In the genomic region with DNA sequence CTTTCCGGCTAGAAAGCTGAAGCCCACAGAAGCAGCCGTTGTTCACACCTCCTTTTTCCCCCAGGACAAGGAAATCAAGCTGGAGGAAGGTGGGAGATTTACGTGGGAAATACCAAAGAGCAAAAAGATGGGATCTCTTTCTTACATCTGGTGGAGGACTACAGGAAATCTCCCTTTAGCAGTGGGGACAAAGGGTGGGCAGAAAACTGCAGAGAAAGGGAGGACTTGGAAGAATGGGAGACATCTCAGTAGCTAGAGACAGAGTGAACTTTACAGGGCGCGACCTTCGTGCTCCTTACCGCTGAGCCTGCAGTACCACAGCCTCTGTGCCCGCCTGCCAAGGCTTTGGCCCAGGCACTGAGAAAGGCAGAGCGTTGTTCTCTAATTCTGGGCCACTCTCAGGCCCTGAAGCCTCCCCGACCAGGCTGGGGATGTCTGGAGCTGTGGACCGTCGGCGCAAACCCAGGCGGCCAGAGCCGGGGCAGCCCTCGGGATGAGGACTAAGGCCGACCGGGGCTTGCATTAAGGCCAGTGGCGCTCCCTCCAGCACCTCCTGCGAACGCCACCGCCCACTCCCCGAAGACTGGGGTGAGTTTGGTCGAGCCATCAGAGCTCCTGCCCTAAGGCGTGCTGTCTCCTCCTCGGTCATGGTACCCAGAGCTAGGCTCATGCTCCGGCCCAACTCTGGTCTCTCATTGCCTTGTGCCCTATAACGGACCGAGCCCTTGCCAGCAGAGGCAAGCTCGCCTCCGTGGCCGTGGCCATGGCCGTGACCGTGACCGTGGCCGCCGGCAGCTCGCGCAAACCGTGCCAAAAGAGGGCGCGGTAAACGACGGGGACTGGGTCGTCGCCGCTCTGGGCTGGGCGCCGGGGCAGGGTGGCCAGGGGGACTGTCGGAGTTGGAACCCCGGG, we compare ENCODE assay signal across 8 mouse cellular contexts. TPM values are rescaled to one million over a fixed set of nuclear protein-coding genes. Genes with fewer than 3 reads are reported as not detected.
DNase-seq lines count a peak whose midpoint lies in the region; ATAC-seq and TF ChIP-seq lines count a peak whose summit lies in the region.

No protein-coding gene starts in this region.

- DNase-seq in gastrocnemius, adult 2 months: no peak
- no peak for DNase-seq in gastrocnemius, adult 18-20 months (ENCODE audit: low spot score)
- DNase-seq in thymus, postnatal 4 days: peak; percentile 33
- no peak for DNase-seq in thymus, postnatal 10 days (ENCODE audit: low spot score in 2 of 2)
- no peak for DNase-seq in cerebellum, postnatal 36 days
- DNase-seq in thymus, postnatal 25 days: no peak
- DNase-seq in kidney, postnatal 14 days: no peak

- H3K4me3 ChIP-seq in gastrocnemius, adult 2 months: peak overlapping the region; percentile 78
- peak overlapping the region; percentile 50 for H3K4me3 ChIP-seq in liver, embryonic 12.5 days

- no peaks in the 10 kb centered on the region for H3K36me3 ChIP-seq in liver, embryonic 12.5 days

- H3K27me3 ChIP-seq in liver, embryonic 12.5 days (replicated peaks): peaks cover 96% of the 10 kb centered on the region

- no peak for ATAC-seq in liver, embryonic 12.5 days

- no peak overlapping the region for H3K27ac ChIP-seq in gastrocnemius, adult 2 months
- H3K27ac ChIP-seq in liver, embryonic 12.5 days: no peak overlapping the region

- H3K4me1 ChIP-seq in liver, embryonic 12.5 days: peaks cover 36% of the 10 kb centered on the region

- H3K4me2 ChIP-seq in liver, embryonic 12.5 days: peak overlapping the region; percentile 71

- H3K9ac ChIP-seq in liver, embryonic 12.5 days: no peak overlapping the region

- WGBS in liver, embryonic 12.5 days (ENCODE audit: insufficient replicate concordance): 8% methylated on average over 51 of the region's 51 CpGs

- TF ChIP-seq CTCF in gastrocnemius, adult 2 months (IDR thresholded peaks at IDR 0.05): no peak

- H3K9me3 ChIP-seq in liver, embryonic 12.5 days (replicated peaks): no peaks in the 10 kb centered on the region

- intact Hi-C loops in gastrocnemius, adult 2 months (cut with DNase I): no loop called here

RNA-seq across cellular contexts. Expression of gene Ankrd63, which starts 1.5 kb away (rescaled TPM):
- total RNA-seq in gastrocnemius, adult 2 months (2021): under 1 TPM in 1 of 2 experiments, not detected in 1; 0.06 TPM
- total RNA-seq in gastrocnemius, adult 18-20 months (2021): not detected
- 0.07 TPM in 1 of 2 replicates, not detected in the other for polyA plus RNA-seq in liver, embryonic 12.5 days (2016; fragmentation: Nextera tagmentation; extraction: Ambion mirVana)

RNA-seq across cellular contexts. Expression of gene Plcb2, which starts 26.0 kb away (rescaled TPM):
- under 1 TPM; 0.11 to 0.43 TPM for total RNA-seq in gastrocnemius, adult 2 months (2021)
- under 1 TPM; 0.12 to 0.23 TPM for total RNA-seq in gastrocnemius, adult 18-20 months (2021)
- 2.5 and 2.6 TPM in 2 replicates for polyA plus RNA-seq in liver, embryonic 12.5 days (2016; fragmentation: Nextera tagmentation; extraction: Ambion mirVana)

RNA-seq across cellular contexts. Expression of gene Pak6, which starts 39.1 kb away (rescaled TPM):
- not detected for total RNA-seq in gastrocnemius, adult 2 months (2021)
- total RNA-seq in gastrocnemius, adult 18-20 months (2021): not detected
- 1.4 and 1.9 TPM in 2 replicates for polyA plus RNA-seq in liver, embryonic 12.5 days (2016; fragmentation: Nextera tagmentation; extraction: Ambion mirVana)

RNA-seq across cellular contexts. Expression of gene Inafm2, which starts 43.3 kb away (rescaled TPM):
- 1 to 10 TPM; 5.2 to 5.8 TPM for total RNA-seq in gastrocnemius, adult 2 months (2021)
- total RNA-seq in gastrocnemius, adult 18-20 months (2021): 1 to 10 TPM; 5.3 TPM
- polyA plus RNA-seq in liver, embryonic 12.5 days (2016; fragmentation: Nextera tagmentation; extraction: Ambion mirVana): 23.1 TPM in 2 replicates
